Mouse (Mus musculus) neural tube, embryonic 14.5 days (tissue): ENCODE results near the gene Adgrb2. TPM values are rescaled to one million over a fixed set of nuclear protein-coding genes. Genes with fewer than 3 reads are reported as not detected.

Experiments used
- ATAC-seq: fragments of 200-750 bp; cut with Nextera tagmentation; 2 replicates; pipeline ENCODE4 v1.8.0; 2017; ENCODE audit warnings: low read depth, mild to moderate bottlenecking, moderate TSS enrichment, moderate library complexity
- H3K27ac ChIP-seq: fragments of 300-500 bp; sonication (generic); 2 replicates; pipeline ENCODE4 v1.5.1; 2014; ENCODE audit warnings: low read depth, mild to moderate bottlenecking, control low read depth, low read length, moderate library complexity, mixed read lengths
- H3K27me3 ChIP-seq: fragments of 300-500 bp; sonication (generic); 2 replicates; pipeline ENCODE4 v1.6.1; 2014; ENCODE audit warnings: low read length; ENCODE audit not compliant: control insufficient read depth, insufficient read depth
- H3K36me3 ChIP-seq: fragments of 300-500 bp; sonication (generic); 2 replicates; pipeline ENCODE4 v1.6.1; 2014; ENCODE audit warnings: low read length, mixed read lengths; ENCODE audit not compliant: control insufficient read depth, insufficient read depth
- H3K4me1 ChIP-seq: fragments of 300-500 bp; sonication (generic); 2 replicates; pipeline ENCODE4 v1.6.1; 2014; ENCODE audit warnings: low read length; ENCODE audit not compliant: control insufficient read depth, insufficient read depth
- H3K4me2 ChIP-seq: fragments of 300-500 bp; sonication (generic); 2 replicates; pipeline ENCODE4 v1.6.1; 2014; ENCODE audit warnings: mild to moderate bottlenecking, low read depth, low read length, control low read depth
- H3K4me3 ChIP-seq: fragments of 300-500 bp; sonication (generic); 2 replicates; pipeline ENCODE4 v1.5.1; 2014; ENCODE audit warnings: low read depth, low read length, control low read depth, mixed read lengths
- H3K9ac ChIP-seq: fragments of 300-500 bp; sonication (generic); replicated peaks from 2 replicates; pipeline ENCODE4 v1.6.1; 2014; ENCODE audit warnings: low read depth, mild to moderate bottlenecking, control low read depth, low read length, mixed read lengths
- H3K9me3 ChIP-seq: fragments of 300-500 bp; sonication (generic); 2 replicates; pipeline ENCODE4 v1.6.1; 2016; ENCODE audit warnings: low read length; ENCODE audit not compliant: control insufficient read depth
- WGBS: fragments of 180-500 bp; shearing (Covaris S2); extraction: QIAGEN DNeasy Blood & Tissue Kit; methylation state at CpG from one replicate; pipeline ENCODE4 v1.1.7; 2014; 5-methylcytosine and 5-hydroxymethylcytosine counted together
- polyA plus RNA-seq: library from polyadenylated mRNA; unstranded; fragments of >200 nt; fragmentation: Nextera tagmentation; extraction: Ambion mirVana; gene quantifications from 2 replicates; pipeline ENCODE4 v1.2.1, GENCODE M21; 2014

The Adgrb2 gene
- polyA plus RNA-seq, 1 experiment from 2014 or later = 15.4 TPM

DNA sequence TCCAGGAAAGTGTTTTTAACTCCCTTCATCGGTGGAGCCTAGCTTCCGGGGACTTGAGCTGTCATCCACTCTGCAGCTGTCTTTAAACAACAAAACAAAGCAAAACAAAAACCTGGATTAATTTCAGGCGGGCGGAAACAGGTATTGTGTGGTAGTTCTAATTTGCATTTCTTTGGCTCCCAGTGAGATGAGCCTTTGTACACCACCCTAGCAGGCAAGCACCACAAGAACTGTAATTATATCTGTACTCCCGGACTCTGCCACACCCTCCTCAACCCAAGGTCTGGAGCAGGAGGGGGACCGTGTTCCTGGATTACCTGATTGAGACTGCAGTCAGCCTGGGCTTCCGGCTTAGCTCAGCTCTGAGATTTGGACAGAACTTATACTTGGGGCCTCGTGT lies 14.5 kb upstream of the Adgrb2 start:
- no peaks in the 10 kb centered on the region for H3K36me3 ChIP-seq
- peaks cover 19% of the 10 kb centered on the region; the same call in 1 of the 2 replicates for H3K4me1 ChIP-seq
- no peak overlapping the region for H3K27ac ChIP-seq
- no peaks in the 10 kb centered on the region for H3K9me3 ChIP-seq
- no peak overlapping the region for H3K9ac ChIP-seq
- H3K4me2 ChIP-seq = no peak overlapping the region
- ATAC-seq = no peak
- no peaks in the 10 kb centered on the region for H3K27me3 ChIP-seq
- 40% methylated on average over 8 of the region's 8 CpGs for WGBS
- H3K4me3 ChIP-seq = no peak overlapping the region

DNA sequence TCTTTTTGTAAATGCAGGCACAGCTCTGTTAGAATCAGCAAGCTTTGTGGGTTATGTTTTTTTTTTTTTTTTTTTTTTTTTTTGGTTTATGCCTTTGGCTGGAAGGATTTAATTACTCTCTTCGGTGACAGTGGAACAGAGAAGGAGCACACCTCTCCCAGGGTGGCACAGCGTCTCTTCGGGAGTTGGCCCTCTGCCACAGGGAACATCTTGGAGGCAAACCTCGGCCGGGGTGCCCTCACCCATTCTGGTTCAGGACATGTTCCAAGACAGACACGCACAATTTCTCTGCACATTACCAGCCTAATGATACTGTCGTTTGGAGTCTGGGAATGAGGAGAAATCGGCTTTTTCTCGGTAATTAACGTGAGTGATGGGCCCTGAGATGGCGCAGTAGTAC lies 13.8 kb upstream of the Adgrb2 start:
- no peaks in the 10 kb centered on the region for H3K27me3 ChIP-seq
- no peak overlapping the region for H3K4me3 ChIP-seq
- H3K4me1 ChIP-seq = peaks cover 19% of the 10 kb centered on the region; the same call in 1 of the 2 replicates
- H3K4me2 ChIP-seq = no peak overlapping the region
- 57% methylated on average over 11 of the region's 11 CpGs for WGBS
- H3K9me3 ChIP-seq = no peaks in the 10 kb centered on the region
- no peak for ATAC-seq
- H3K36me3 ChIP-seq = no peaks in the 10 kb centered on the region
- no peak overlapping the region for H3K9ac ChIP-seq
- no peak overlapping the region for H3K27ac ChIP-seq

DNA sequence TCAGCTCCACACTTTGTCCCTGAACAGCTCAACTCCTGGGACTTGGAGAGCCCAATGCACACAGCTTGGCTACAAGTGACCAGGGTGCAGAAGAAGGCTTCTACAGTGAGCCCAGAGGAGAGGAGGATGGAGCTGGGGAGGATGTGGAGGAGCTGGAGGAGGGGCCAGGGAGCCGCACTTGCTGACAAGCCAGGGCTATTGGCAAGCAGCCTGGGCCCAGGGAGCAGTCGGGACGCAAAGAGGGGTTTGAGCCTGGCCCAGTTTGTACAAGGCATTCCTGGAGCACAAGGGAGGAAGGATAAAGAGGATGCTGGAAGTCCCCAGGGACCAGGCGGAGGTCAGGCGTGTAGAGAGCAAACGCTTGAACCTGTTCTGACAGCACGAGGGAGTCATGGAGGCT lies 12.7 kb upstream of the Adgrb2 start:
- H3K4me1 ChIP-seq = peaks cover 12% of the 10 kb centered on the region; the same call in 1 of the 2 replicates

DNA sequence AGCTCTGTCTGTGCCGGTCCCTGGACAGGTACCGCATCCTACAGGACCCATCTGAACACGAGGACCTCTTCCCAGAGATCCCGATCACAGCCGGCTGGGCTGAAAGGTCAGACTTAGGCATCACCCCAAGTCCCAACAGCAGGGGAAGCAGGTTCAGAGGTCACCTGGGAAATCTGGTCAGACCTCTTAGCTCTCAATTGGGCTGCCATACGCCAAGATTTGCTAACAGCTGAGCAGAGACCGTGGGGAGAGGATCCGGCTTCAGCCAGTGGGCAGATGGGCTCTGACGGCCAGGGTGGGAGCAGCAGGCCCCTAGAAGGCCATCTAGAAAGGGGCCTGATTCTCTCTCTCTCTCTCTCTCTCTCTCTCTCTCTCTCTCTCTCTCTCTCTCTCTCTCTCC lies 10.4 kb upstream of the Adgrb2 start:
- Histone ChIP-seq H3K9ac (no peak overlapping the region), H3K9me3 (no peaks in the 10 kb centered on the region), H3K4me3 (no peak overlapping the region), H3K36me3 (no peaks in the 10 kb centered on the region), H3K27ac (no peak overlapping the region), H3K4me2 (no peak overlapping the region), H3K4me1 (no peaks in the 10 kb centered on the region), H3K27me3 (no peaks in the 10 kb centered on the region)
- no peak for ATAC-seq
- 60% methylated on average over 9 of the region's 9 CpGs for WGBS

More for the DNA sequence above, 12.7 kb upstream of the Adgrb2 start:
- no peaks in the 10 kb centered on the region for H3K36me3 ChIP-seq
- no peaks in the 10 kb centered on the region for H3K9me3 ChIP-seq
- 34% methylated on average over 7 of the region's 7 CpGs for WGBS
- no peak for ATAC-seq
- H3K4me2 ChIP-seq = no peak overlapping the region
- no peak overlapping the region for H3K9ac ChIP-seq
- H3K4me3 ChIP-seq = no peak overlapping the region
- no peaks in the 10 kb centered on the region for H3K27me3 ChIP-seq
- no peak overlapping the region for H3K27ac ChIP-seq

DNA sequence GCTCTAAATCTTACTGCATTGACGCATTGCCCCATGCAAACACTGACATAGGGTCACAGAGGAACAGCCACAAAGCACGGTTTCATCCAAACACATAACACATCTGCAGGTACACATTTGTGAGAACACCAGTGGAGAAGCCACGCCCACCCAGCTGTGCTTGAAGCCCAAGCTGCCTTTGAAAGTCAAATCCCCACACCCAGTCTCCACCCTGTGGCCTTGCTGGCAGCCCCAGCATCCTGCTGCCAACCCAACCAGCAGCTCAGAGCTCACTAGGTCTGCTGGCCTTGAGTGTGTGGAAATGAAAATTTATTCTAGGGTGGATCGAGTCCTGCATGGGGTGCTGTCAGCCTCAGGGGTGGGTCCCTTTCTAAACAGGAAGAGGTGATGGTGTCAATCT lies 7.4 kb upstream of the Adgrb2 start:
- 0 out of 2 replicates have a peak, but pooled peaks cover 2% of the 10 kb centered on the region for H3K27me3 ChIP-seq
- peaks cover 8% of the 10 kb centered on the region; the same call in 1 of the 2 replicates for H3K4me1 ChIP-seq
- H3K9me3 ChIP-seq = no peaks in the 10 kb centered on the region
- no peak overlapping the region for H3K4me3 ChIP-seq
- no peaks in the 10 kb centered on the region for H3K36me3 ChIP-seq
- ATAC-seq = no peak
- no peak overlapping the region for H3K27ac ChIP-seq
- H3K9ac ChIP-seq = no peak overlapping the region
- H3K4me2 ChIP-seq = no peak overlapping the region
- 45% methylated on average over 4 of the region's 4 CpGs for WGBS

DNA sequence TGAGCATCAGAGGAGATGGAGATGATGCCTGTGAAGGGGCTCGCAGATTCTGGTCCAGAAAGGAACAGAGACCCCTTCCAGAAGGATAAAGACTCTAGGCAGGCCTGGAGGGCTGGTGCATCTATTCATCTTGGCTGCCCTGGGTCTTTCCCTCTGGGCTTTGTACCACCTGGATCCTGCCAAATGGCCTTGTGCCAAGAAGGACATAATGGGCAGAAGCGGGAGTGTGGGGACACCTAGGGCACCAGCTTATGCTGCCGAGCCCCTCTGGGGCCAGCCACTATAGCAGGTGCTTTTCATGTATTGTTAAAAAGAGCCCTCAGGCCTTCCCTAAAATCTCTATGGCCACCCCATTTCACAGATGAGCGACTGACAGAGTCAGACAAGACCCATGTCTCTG lies 6.4 kb upstream of the Adgrb2 start:
- no peak for ATAC-seq
- Histone ChIP-seq H3K4me1 (peaks cover 18% of the 10 kb centered on the region; the same call in 1 of the 2 replicates), H3K27ac (no peak overlapping the region), H3K4me3 (no peak overlapping the region), H3K27me3 (0 out of 2 replicates have a peak, but pooled peaks cover 2% of the 10 kb centered on the region), H3K9me3 (no peaks in the 10 kb centered on the region), H3K9ac (no peak overlapping the region), H3K4me2 (no peak overlapping the region), H3K36me3 (no peaks in the 10 kb centered on the region)
- WGBS = 58% methylated on average over 4 of the region's 4 CpGs

DNA sequence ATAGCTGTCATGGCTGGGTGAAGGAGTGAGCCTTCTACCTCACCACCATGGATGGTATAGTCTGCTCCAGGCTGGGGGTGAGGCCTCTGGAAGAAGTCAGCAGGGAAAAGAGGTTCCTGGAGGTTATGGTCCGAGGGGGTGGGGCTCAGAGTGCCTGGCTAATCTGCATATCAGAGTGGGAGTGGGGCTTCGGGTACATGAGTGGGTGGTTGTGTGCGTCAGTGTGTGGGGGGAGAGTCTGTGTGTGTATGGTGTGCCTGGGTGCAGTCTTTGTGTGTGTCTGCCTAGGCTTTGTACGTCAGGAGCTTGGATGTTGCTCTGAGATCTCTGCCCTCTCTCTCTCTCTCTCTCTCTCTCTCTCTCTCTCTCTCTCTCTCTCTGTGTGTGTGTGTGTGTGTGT lies 5.7 kb upstream of the Adgrb2 start:
- Histone ChIP-seq H3K4me2 (no peak overlapping the region), H3K9me3 (no peaks in the 10 kb centered on the region), H3K9ac (no peak overlapping the region), H3K36me3 (no peaks in the 10 kb centered on the region), H3K4me3 (no peak overlapping the region), H3K27me3 (0 out of 2 replicates have a peak, but pooled peaks cover 2% of the 10 kb centered on the region), H3K4me1 (peaks cover 24% of the 10 kb centered on the region), H3K27ac (no peak overlapping the region)
- 66% methylated on average over 4 of the region's 4 CpGs for WGBS
- no peak for ATAC-seq

DNA sequence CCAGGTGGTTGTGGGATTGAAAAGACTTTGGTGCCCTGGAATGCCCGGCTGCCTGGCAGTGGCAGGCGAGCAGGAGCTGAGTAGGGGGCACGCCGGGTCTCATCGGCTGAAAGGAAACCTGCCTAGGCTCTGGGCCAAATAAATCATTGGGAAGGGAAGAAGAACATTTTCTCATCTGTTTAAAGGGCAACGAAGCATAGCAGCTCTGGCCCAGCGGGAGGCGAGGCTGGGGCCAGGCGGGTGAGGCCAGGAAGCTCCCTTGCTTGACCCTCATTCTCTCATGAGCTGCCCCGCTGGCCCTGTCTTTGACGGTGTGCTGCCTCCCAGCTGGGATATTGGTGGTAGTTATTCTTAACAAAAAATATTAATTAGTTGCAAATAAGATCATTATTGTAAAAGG lies 3.0 kb upstream of the Adgrb2 start:
- no peak overlapping the region for H3K9ac ChIP-seq
- H3K9me3 ChIP-seq = no peaks in the 10 kb centered on the region
- H3K27ac ChIP-seq = no peak overlapping the region
- peaks cover 37% of the 10 kb centered on the region for H3K4me1 ChIP-seq
- H3K4me3 ChIP-seq = no peak overlapping the region
- 19% methylated on average over 11 of the region's 11 CpGs for WGBS
- peaks cover 5% of the 10 kb centered on the region; the same call in 1 of the 2 replicates for H3K27me3 ChIP-seq
- H3K4me2 ChIP-seq = no peak overlapping the region
- no peak for ATAC-seq
- H3K36me3 ChIP-seq = no peaks in the 10 kb centered on the region

DNA sequence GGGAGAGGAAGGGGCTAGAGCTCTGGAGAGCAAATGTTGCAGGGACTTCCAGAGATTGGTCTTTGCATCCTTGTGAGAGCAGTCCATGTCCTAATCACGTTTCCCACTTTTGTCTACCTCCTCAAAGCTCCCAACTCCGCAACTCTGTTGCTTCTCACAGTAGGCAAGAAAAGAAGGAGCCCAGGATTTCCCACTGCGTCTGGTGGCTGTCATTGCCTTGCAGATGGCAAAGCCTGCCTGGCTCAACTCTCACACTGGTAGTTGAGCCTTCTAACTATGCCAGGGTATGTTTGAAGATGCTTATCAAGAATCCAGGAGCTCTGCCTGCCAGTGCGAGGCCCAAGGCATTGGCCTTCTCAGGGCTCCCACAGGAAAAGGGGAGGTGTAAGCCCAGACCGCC lies 1.6 kb upstream of the Adgrb2 start:
- Histone ChIP-seq H3K9me3 (no peaks in the 10 kb centered on the region), H3K4me3 (no peak overlapping the region), H3K4me2 (0 out of 2 replicates have a peak overlapping the region, but pooled peaks have one; percentile 85), H3K27me3 (peaks cover 5% of the 10 kb centered on the region; the same call in 1 of the 2 replicates), H3K36me3 (no peaks in the 10 kb centered on the region), H3K4me1 (peaks cover 44% of the 10 kb centered on the region), H3K9ac (no peak overlapping the region), H3K27ac (no peak overlapping the region)
- 16% methylated on average over 5 of the region's 5 CpGs for WGBS
- no peak for ATAC-seq
